Mouse (Mus musculus) frontal cortex, postnatal 10 days (tissue): Measurements from ENCODE around the gene Sst.
"Not testable (repeated sequence)": the region's sequence is repeated elsewhere in the genome, so short reads cannot be mapped to it uniquely, and the experiment has no call there.

Experiments used
- DNase-seq, 2 experiments: peaks; one replicate each; pipeline ENCODE4 v3.0.0; 2022; ENCODE audit warnings: low spot score in 2 of 2, mixed read lengths in 1 of 2

Sst gene

GRCm38 (mm10) chr16:23890636-23891035, at the start of gene Sst:
Gene Sst (minus strand): TSS chr16:23890958.
- DNase-seq: no peak

GRCm38 (mm10) chr16:23934397-23934796, 43.6 kb upstream of the Sst start:
- no peak for DNase-seq

- DNase-seq: no peak
Observed at GRCm38 (mm10) chr16:23932294-23932693, 41.5 kb upstream of the Sst start, which contains the start of gene Rtp2. Gene Rtp2 (minus strand): TSS chr16:23932394.

GRCm38 (mm10) chr16:23931275-23931674, 40.5 kb upstream of the Sst start:
- no peak for DNase-seq

GRCm38 (mm10) chr16:23930426-23931073, 39.8 kb upstream of the Sst start:
- DNase-seq: no peak

GRCm38 (mm10) chr16:23927301-23928114, 36.8 kb upstream of the Sst start:
- no peak for DNase-seq

- DNase-seq: no peak
Observed at GRCm38 (mm10) chr16:23922906-23923305, 32.1 kb upstream of the Sst start.

GRCm38 (mm10) chr16:23921697-23922096, 30.9 kb upstream of the Sst start:
- no peak for DNase-seq

GRCm38 (mm10) chr16:23919418-23919817, 28.7 kb upstream of the Sst start:
- DNase-seq: no peak

- DNase-seq: no peak
Observed at GRCm38 (mm10) chr16:23913401-23913800, 22.6 kb upstream of the Sst start.

- DNase-seq: no peak
Observed at GRCm38 (mm10) chr16:23912741-23913140, 22.0 kb upstream of the Sst start.

- not testable (repeated sequence) for DNase-seq
Observed at GRCm38 (mm10) chr16:23909015-23909354, 18.2 kb upstream of the Sst start.

- not testable (repeated sequence) for DNase-seq
Observed at GRCm38 (mm10) chr16:23908076-23909014, 17.6 kb upstream of the Sst start.

- not testable (repeated sequence) for DNase-seq
Observed at GRCm38 (mm10) chr16:23906586-23906985, 15.8 kb upstream of the Sst start.

GRCm38 (mm10) chr16:23901411-23901810, 10.7 kb upstream of the Sst start:
- no peak for DNase-seq

GRCm38 (mm10) chr16:23900061-23900460, 9.3 kb upstream of the Sst start:
- no peak for DNase-seq

- peak; percentile 49 to 80 for DNase-seq
Observed at GRCm38 (mm10) chr16:23898840-23899239, 8.1 kb upstream of the Sst start.

- peak; percentile 50 to 70 for DNase-seq
Observed at GRCm38 (mm10) chr16:23897984-23898586, 7.3 kb upstream of the Sst start.

- no peak for DNase-seq
Observed at GRCm38 (mm10) chr16:23897486-23897885, 6.7 kb upstream of the Sst start.

GRCm38 (mm10) chr16:23895135-23895534, 4.4 kb upstream of the Sst start:
- DNase-seq: no peak

GRCm38 (mm10) chr16:23890151-23890550, 607 bp downstream of the Sst start:
- no peak for DNase-seq
